Mouse (Mus musculus) intestine, embryonic 15.5 days (tissue): ENCODE measurements around the gene Gm6020. TPM values are rescaled to one million over a fixed set of nuclear protein-coding genes. Genes with fewer than 3 reads are reported as not detected.
"Not testable (repeated sequence)": the region's sequence is repeated elsewhere in the genome, so short reads cannot be mapped to it uniquely, and the experiment has no call there.

Experiments
- ATAC-seq: fragments of 200-750 bp; cut with Nextera tagmentation; 2 replicates; pipeline ENCODE4 v1.8.0; 2017; ENCODE audit warnings: moderate TSS enrichment, moderate library complexity
- H3K27ac ChIP-seq: fragments of 300-500 bp; sonication (generic); 2 replicates; pipeline ENCODE4 v1.5.1; 2015; ENCODE audit warnings: mild to moderate bottlenecking, inconsistent platforms
- H3K27me3 ChIP-seq: fragments of 300-500 bp; sonication (generic); replicated peaks from 2 replicates; pipeline ENCODE4 v1.6.1; 2015; ENCODE audit warnings: inconsistent platforms
- H3K36me3 ChIP-seq: fragments of 300-500 bp; sonication (generic); 2 replicates; pipeline ENCODE4 v1.6.1; 2015; ENCODE audit warnings: inconsistent platforms
- H3K4me1 ChIP-seq: fragments of 300-500 bp; sonication (generic); replicated peaks from 2 replicates; pipeline ENCODE4 v1.6.1; 2015; ENCODE audit warnings: inconsistent platforms
- H3K4me2 ChIP-seq: fragments of 300-500 bp; sonication (generic); replicated peaks from 2 replicates; pipeline ENCODE4 v1.6.1; 2015; ENCODE audit warnings: mild to moderate bottlenecking, inconsistent platforms
- H3K4me3 ChIP-seq: fragments of 300-500 bp; sonication (generic); replicated peaks from 2 replicates; pipeline ENCODE4 v1.5.1; 2015; ENCODE audit warnings: inconsistent platforms
- H3K9ac ChIP-seq: fragments of 300-500 bp; sonication (generic); 2 replicates; pipeline ENCODE4 v1.6.1; 2015; ENCODE audit warnings: inconsistent platforms
- H3K9me3 ChIP-seq: fragments of 300-500 bp; sonication (generic); 2 replicates; pipeline ENCODE4 v1.6.1; 2016; ENCODE audit warnings: inconsistent platforms
- WGBS: fragments of 180-500 bp; shearing (Covaris S2); methylation state at CpG from one replicate; pipeline ENCODE4 v1.1.7; 2015; 5-methylcytosine and 5-hydroxymethylcytosine counted together
- polyA plus RNA-seq: library from polyadenylated mRNA; unstranded; fragments of >200 nt; fragmentation: Nextera tagmentation; extraction: Ambion mirVana; gene quantifications from 2 replicates; pipeline ENCODE4 v1.2.1, GENCODE M21; 2015

Gene Gm6020
- polyA plus RNA-seq: not detected in 2 replicates

GRCm38 (mm10) chr19:61183590-61183989 lies at the start of gene Gm6020:
TSS of gene Gm6020 (plus strand) at chr19:61183890.
- not testable (repeated sequence) for ATAC-seq, H3K27me3 ChIP-seq, H3K9me3 ChIP-seq, H3K27ac ChIP-seq, H3K36me3 ChIP-seq, H3K4me2 ChIP-seq, H3K4me1 ChIP-seq, H3K9ac ChIP-seq, H3K4me3 ChIP-seq
- 86% methylated on average over 2 of the region's 2 CpGs for WGBS

GRCm38 (mm10) chr19:61138655-61139054 lies 45.0 kb upstream of the Gm6020 start:
- no peak overlapping the region for H3K4me3 ChIP-seq
- no peaks in the 10 kb centered on the region for H3K27me3 ChIP-seq
- H3K4me1 ChIP-seq: peaks cover 4% of the 10 kb centered on the region; the same call in 1 of the 2 replicates
- H3K9ac ChIP-seq: no peak overlapping the region
- no peak for ATAC-seq
- H3K36me3 ChIP-seq: no peaks in the 10 kb centered on the region
- H3K4me2 ChIP-seq: no peak overlapping the region
- H3K9me3 ChIP-seq: no peaks in the 10 kb centered on the region
- no peak overlapping the region for H3K27ac ChIP-seq

- no peaks in the 10 kb centered on the region for H3K27me3 ChIP-seq
- H3K9ac ChIP-seq: peak within 1 kb of the TSS; percentile 79
- peak; percentile 100 for ATAC-seq
- under 1% methylated on average over 18 of the region's 18 CpGs for WGBS
- H3K4me2 ChIP-seq: peak within 1 kb of the TSS; percentile 70
- H3K9me3 ChIP-seq: no peaks in the 10 kb centered on the region
- H3K27ac ChIP-seq: peak within 1 kb of the TSS; percentile 70; the same call in 1 of the 2 replicates
- H3K4me3 ChIP-seq: peak within 1 kb of the TSS; percentile 77
- peaks cover 4% of the 10 kb centered on the region; the same call in 1 of the 2 replicates for H3K4me1 ChIP-seq
- H3K36me3 ChIP-seq: no peaks in the 10 kb centered on the region
These were observed 43.1 kb upstream of the Gm6020 start, which contains the start of gene Zfp950 for GRCm38 (mm10) chr19:61140342-61141206. TSS of gene Zfp950 (minus strand) at chr19:61140840.

GRCm38 (mm10) chr19:61141299-61141698 lies 42.4 kb upstream of the Gm6020 start:
- H3K4me1 ChIP-seq: peaks cover 4% of the 10 kb centered on the region; the same call in 1 of the 2 replicates
- no peaks in the 10 kb centered on the region for H3K9me3 ChIP-seq
- ATAC-seq: no peak
- peak overlapping the region; percentile 44 for H3K9ac ChIP-seq
- peak overlapping the region; percentile 77 for H3K4me3 ChIP-seq
- peak overlapping the region; percentile 70 for H3K4me2 ChIP-seq
- H3K36me3 ChIP-seq: no peaks in the 10 kb centered on the region
- no peak overlapping the region for H3K27ac ChIP-seq
- no peaks in the 10 kb centered on the region for H3K27me3 ChIP-seq
- WGBS: 22% methylated on average over 4 of the region's 4 CpGs

GRCm38 (mm10) chr19:61151372-61151700 lies 32.4 kb upstream of the Gm6020 start:
- peak overlapping the region; percentile 67 for H3K27ac ChIP-seq
- H3K4me3 ChIP-seq: peak overlapping the region; percentile 46
- no peaks in the 10 kb centered on the region for H3K9me3 ChIP-seq
- peak overlapping the region; percentile 55 for H3K9ac ChIP-seq
- no peaks in the 10 kb centered on the region for H3K27me3 ChIP-seq
- H3K4me2 ChIP-seq: peak overlapping the region; percentile 80
- WGBS: 7% methylated on average over 8 of the region's 8 CpGs
- ATAC-seq: peak; percentile 95
- no peaks in the 10 kb centered on the region for H3K4me1 ChIP-seq
- H3K36me3 ChIP-seq: no peaks in the 10 kb centered on the region

- H3K27me3 ChIP-seq: no peaks in the 10 kb centered on the region
- no peaks in the 10 kb centered on the region for H3K9me3 ChIP-seq
- peak overlapping the region; percentile 55 for H3K9ac ChIP-seq
- peak overlapping the region; percentile 80 for H3K4me2 ChIP-seq
- WGBS: 5% methylated on average over 27 of the region's 27 CpGs
- H3K4me3 ChIP-seq: peak overlapping the region; percentile 46
- ATAC-seq: peak; percentile 89
- peak overlapping the region; percentile 67 for H3K27ac ChIP-seq
- no peaks in the 10 kb centered on the region for H3K4me1 ChIP-seq
- no peaks in the 10 kb centered on the region for H3K36me3 ChIP-seq
These were observed 31.8 kb upstream of the Gm6020 start for GRCm38 (mm10) chr19:61151701-61152420.

- Histone ChIP-seq H3K4me3 (peak within 1 kb of the TSS; percentile 32), H3K9me3 (no peaks in the 10 kb centered on the region), H3K9ac (no peak within 1 kb of the TSS; the same call in 1 of the 2 replicates), H3K4me1 (no peaks in the 10 kb centered on the region), H3K27me3 (no peaks in the 10 kb centered on the region), H3K36me3 (no peaks in the 10 kb centered on the region), H3K4me2 (peak within 1 kb of the TSS; percentile 65), H3K27ac (no peak within 1 kb of the TSS)
- peak; percentile 45; the same call in 1 of the 2 replicates for ATAC-seq
- 21% methylated on average over 39 of the region's 39 CpGs for WGBS
These were observed 7.8 kb upstream of the Gm6020 start, which contains the start of gene Gm7102 for GRCm38 (mm10) chr19:61175756-61176324. TSS of gene Gm7102 (minus strand) at chr19:61176309.

- no peak overlapping the region for H3K4me2 ChIP-seq
- no peak overlapping the region for H3K9ac ChIP-seq
- 13% methylated on average over 13 of the region's 13 CpGs for WGBS
- H3K4me3 ChIP-seq: no peak overlapping the region
- H3K27me3 ChIP-seq: no peaks in the 10 kb centered on the region
- H3K36me3 ChIP-seq: no peaks in the 10 kb centered on the region
- no peaks in the 10 kb centered on the region for H3K9me3 ChIP-seq
- no peak for ATAC-seq
- H3K4me1 ChIP-seq: no peaks in the 10 kb centered on the region
- H3K27ac ChIP-seq: no peak overlapping the region
These were observed 15.6 kb downstream of the Gm6020 start for GRCm38 (mm10) chr19:61199316-61199715.

GRCm38 (mm10) chr19:61199836-61200235 lies 16.1 kb downstream of the Gm6020 start:
- no peaks in the 10 kb centered on the region for H3K36me3 ChIP-seq
- H3K27me3 ChIP-seq: no peaks in the 10 kb centered on the region
- H3K9ac ChIP-seq: no peak overlapping the region
- WGBS: 18% methylated on average over 10 of the region's 10 CpGs
- no peak for ATAC-seq
- H3K4me1 ChIP-seq: no peaks in the 10 kb centered on the region
- H3K4me2 ChIP-seq: no peak overlapping the region
- no peaks in the 10 kb centered on the region for H3K9me3 ChIP-seq
- H3K4me3 ChIP-seq: no peak overlapping the region
- H3K27ac ChIP-seq: no peak overlapping the region

GRCm38 (mm10) chr19:61207506-61207905 lies 23.8 kb downstream of the Gm6020 start:
- not testable (repeated sequence) for ATAC-seq
- 61% methylated on average over 6 of the region's 6 CpGs for WGBS

GRCm38 (mm10) chr19:61223706-61224328 lies 40.1 kb downstream of the Gm6020 start:
- H3K4me2 ChIP-seq: no peak overlapping the region
- no peak for ATAC-seq
- H3K9me3 ChIP-seq: no peaks in the 10 kb centered on the region
- H3K36me3 ChIP-seq: no peaks in the 10 kb centered on the region
- no peak overlapping the region for H3K4me3 ChIP-seq
- H3K27ac ChIP-seq: no peak overlapping the region
- H3K4me1 ChIP-seq: 0 out of 2 replicates have a peak, but pooled peaks cover 7% of the 10 kb centered on the region
- no peaks in the 10 kb centered on the region for H3K27me3 ChIP-seq
- no peak overlapping the region for H3K9ac ChIP-seq
- WGBS: 85% methylated on average over 6 of the region's 6 CpGs

More at GRCm38 (mm10) chr19:61207506-61207905, 23.8 kb downstream of the Gm6020 start:
- H3K9ac ChIP-seq, H3K27ac ChIP-seq, H3K36me3 ChIP-seq, H3K4me2 ChIP-seq, H3K9me3 ChIP-seq, H3K27me3 ChIP-seq, H3K4me1 ChIP-seq, H3K4me3 ChIP-seq: not testable (repeated sequence)
